Mouse (Mus musculus) intestine, embryonic 14.5 days (tissue): ENCODE measurements around the gene Tubgcp3. TPM values are rescaled to one million over a fixed set of nuclear protein-coding genes. Genes with fewer than 3 reads are reported as not detected.
"Not testable (repeated sequence)": the region's sequence is repeated elsewhere in the genome, so short reads cannot be mapped to it uniquely, and the experiment has no call there.

Experiments
- ATAC-seq: fragments of 200-750 bp; cut with Nextera tagmentation; replicated peaks from 2 replicates; pipeline ENCODE4 v1.8.0; 2017; ENCODE audit warnings: low read depth, moderate number of reproducible peaks, moderate TSS enrichment, moderate library complexity; ENCODE audit not compliant: low FRiP score, low TSS enrichment
- DNase-seq: peaks from one replicate; pipeline ENCODE4 v3.0.0-alpha.2; 2018; ENCODE audit warnings: low spot score
- H3K27ac ChIP-seq: fragments of 300-500 bp; sonication (generic); 2 replicates; pipeline ENCODE4 v1.5.1; 2014; ENCODE audit warnings: low read depth, mild to moderate bottlenecking, control low read depth
- H3K27me3 ChIP-seq: fragments of 300-500 bp; sonication (generic); replicated peaks from 2 replicates; pipeline ENCODE4 v1.6.1; 2014; ENCODE audit warnings: low read length, control low read depth; ENCODE audit not compliant: control insufficient read depth, insufficient read depth
- H3K36me3 ChIP-seq: fragments of 300-500 bp; sonication (generic); 2 replicates; pipeline ENCODE4 v1.6.1; 2014; ENCODE audit warnings: low read length, control low read depth; ENCODE audit not compliant: control insufficient read depth, insufficient read depth
- H3K4me1 ChIP-seq: fragments of 300-500 bp; sonication (generic); replicated peaks from 2 replicates; pipeline ENCODE4 v1.6.1; 2014; ENCODE audit warnings: low read length, control low read depth, mixed read lengths; ENCODE audit not compliant: control insufficient read depth, insufficient read depth
- H3K4me2 ChIP-seq: fragments of 300-500 bp; sonication (generic); 2 replicates; pipeline ENCODE4 v1.6.1; 2014; ENCODE audit warnings: low read length
- H3K4me3 ChIP-seq: fragments of 300-500 bp; sonication (generic); 2 replicates; pipeline ENCODE4 v1.5.1; 2014; ENCODE audit warnings: low read depth, low read length, control low read depth, mixed read lengths
- H3K9ac ChIP-seq: fragments of 300-500 bp; sonication (generic); 2 replicates; pipeline ENCODE4 v1.6.1; 2014; ENCODE audit warnings: mild to moderate bottlenecking, low read length
- H3K9me3 ChIP-seq: fragments of 300-500 bp; sonication (generic); 2 replicates; pipeline ENCODE4 v1.6.1; 2016; ENCODE audit warnings: low read length, control low read depth; ENCODE audit not compliant: control insufficient read depth
- WGBS: fragments of 180-500 bp; shearing (Covaris S2); extraction: QIAGEN DNeasy Blood & Tissue Kit; methylation state at CpG from one replicate; pipeline ENCODE4 v1.1.7; 2014; 5-methylcytosine and 5-hydroxymethylcytosine counted together
- polyA plus RNA-seq: library from polyadenylated mRNA; unstranded; fragments of >200 nt; fragmentation: Nextera tagmentation; extraction: Ambion mirVana; gene quantifications from 2 replicates; pipeline ENCODE4 v1.2.1, GENCODE M21; 2014

Tubgcp3 gene
- polyA plus RNA-seq, 1 experiment from 2014 or later = 49.9 TPM

GRCm38 (mm10) chr8:12677529-12677928, 5.5 kb upstream of the Tubgcp3 start:
- no peaks in the 10 kb centered on the region for H3K36me3 ChIP-seq
- H3K27me3 ChIP-seq = peaks cover 10% of the 10 kb centered on the region; the same call in 1 of the 2 replicates
- H3K27ac ChIP-seq = no peak overlapping the region
- peak; percentile 85 for ATAC-seq
- no peak overlapping the region for H3K9ac ChIP-seq
- H3K9me3 ChIP-seq = no peaks in the 10 kb centered on the region
- peak; percentile 94 for DNase-seq
- H3K4me2 ChIP-seq = no peak overlapping the region
- H3K4me3 ChIP-seq = no peak overlapping the region
- peaks cover 4% of the 10 kb centered on the region; the same call in 1 of the 2 replicates for H3K4me1 ChIP-seq
- 4% methylated on average over 7 of the region's 7 CpGs for WGBS

- H3K4me1 ChIP-seq = peaks cover 16% of the 10 kb centered on the region
- peak overlapping the region; percentile 81 for H3K4me2 ChIP-seq
- peak overlapping the region; percentile 43 for H3K27ac ChIP-seq
- ATAC-seq = peak; percentile 84
- peak overlapping the region; percentile 85 for H3K4me3 ChIP-seq
- peaks cover 6% of the 10 kb centered on the region; the same call in 1 of the 2 replicates for H3K27me3 ChIP-seq
- no peaks in the 10 kb centered on the region for H3K36me3 ChIP-seq
- DNase-seq = no peak
- H3K9ac ChIP-seq = peak overlapping the region; percentile 86
- WGBS = under 1% methylated on average over 33 of the region's 38 CpGs
- H3K9me3 ChIP-seq = no peaks in the 10 kb centered on the region
These were observed 484 bp downstream of the Tubgcp3 start for GRCm38 (mm10) chr8:12671473-12672055.

DNA sequence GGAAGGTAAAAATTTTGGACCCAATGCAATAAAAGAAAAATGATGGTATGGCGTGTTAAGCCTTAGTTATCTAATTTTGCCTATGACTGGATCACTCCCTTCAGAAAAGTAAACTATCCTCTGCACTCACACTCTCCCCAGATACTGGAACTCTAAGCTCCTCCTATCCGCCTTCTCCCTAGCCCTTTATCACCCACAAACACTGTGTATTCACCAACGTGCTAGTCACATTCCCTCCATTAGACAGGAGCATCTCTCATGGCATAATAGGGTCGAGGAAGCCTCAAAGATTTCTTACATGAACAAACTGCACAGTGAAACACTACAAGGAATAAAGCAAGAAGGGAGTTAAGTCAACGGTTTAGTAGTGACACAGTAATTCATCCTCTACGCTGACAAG, 1.1 kb downstream of the Tubgcp3 start:
- Histone ChIP-seq H3K4me3 (peak overlapping the region; percentile 85), H3K27ac (no peak overlapping the region), H3K9ac (peak overlapping the region; percentile 86), H3K9me3 (no peaks in the 10 kb centered on the region), H3K4me2 (peak overlapping the region; percentile 81), H3K36me3 (no peaks in the 10 kb centered on the region), H3K27me3 (peaks cover 6% of the 10 kb centered on the region; the same call in 1 of the 2 replicates), H3K4me1 (peaks cover 16% of the 10 kb centered on the region)
- WGBS = 26% methylated on average over 6 of the region's 6 CpGs
- DNase-seq (no peak), ATAC-seq (no peak)

DNA sequence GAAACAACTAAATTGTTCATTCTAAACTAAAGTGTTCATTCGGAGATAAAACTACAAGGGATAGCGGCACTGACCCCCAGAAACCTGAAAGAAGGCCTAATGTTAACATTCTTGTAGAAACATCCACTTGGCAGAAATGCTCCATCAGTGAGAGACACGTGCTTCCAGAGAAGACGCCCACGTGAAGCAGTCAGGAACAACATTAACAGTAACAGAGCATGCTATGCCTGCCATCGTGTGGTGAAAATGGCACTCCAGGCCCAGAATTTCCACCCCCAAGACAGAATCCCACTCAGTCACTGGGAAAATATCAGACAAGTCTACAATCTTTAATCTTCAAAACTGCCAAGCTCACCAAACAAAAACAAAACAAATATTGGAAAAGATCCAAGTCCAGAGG, 3.2 kb downstream of the Tubgcp3 start:
- 88% methylated on average over 6 of the region's 6 CpGs for WGBS
- H3K9ac ChIP-seq = no peak overlapping the region
- H3K9me3 ChIP-seq = no peaks in the 10 kb centered on the region
- H3K4me1 ChIP-seq = peaks cover 16% of the 10 kb centered on the region
- no peak overlapping the region for H3K27ac ChIP-seq
- H3K4me2 ChIP-seq = no peak overlapping the region
- DNase-seq (no peak), ATAC-seq (no peak)
- no peaks in the 10 kb centered on the region for H3K36me3 ChIP-seq
- H3K27me3 ChIP-seq = peaks cover 6% of the 10 kb centered on the region; the same call in 1 of the 2 replicates
- no peak overlapping the region for H3K4me3 ChIP-seq

DNA sequence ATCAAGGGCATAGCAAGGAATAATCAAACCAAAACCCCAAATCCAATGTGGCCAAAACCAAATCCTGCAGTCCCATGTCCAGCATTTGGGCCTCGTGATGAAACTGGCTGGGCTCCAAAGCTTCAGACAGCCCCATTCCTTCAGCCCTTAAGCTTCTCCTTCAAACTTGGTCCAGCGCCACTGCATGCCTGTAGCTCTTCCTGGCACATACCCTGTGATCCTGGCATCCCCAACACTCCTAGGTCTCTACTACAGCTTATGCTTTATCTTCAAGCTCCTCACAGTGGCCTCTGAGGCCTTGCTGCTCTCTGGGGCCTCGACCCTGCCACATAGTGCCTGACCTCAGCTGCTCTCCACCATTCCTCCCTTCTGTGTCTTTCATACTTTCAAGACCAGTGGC, 5.5 kb downstream of the Tubgcp3 start:
- H3K9ac ChIP-seq, H3K36me3 ChIP-seq, DNase-seq, H3K4me3 ChIP-seq, H3K27me3 ChIP-seq, H3K4me2 ChIP-seq, H3K27ac ChIP-seq, ATAC-seq, H3K4me1 ChIP-seq, H3K9me3 ChIP-seq: not testable (repeated sequence)
- 89% methylated on average over 3 of the region's 3 CpGs for WGBS

DNA sequence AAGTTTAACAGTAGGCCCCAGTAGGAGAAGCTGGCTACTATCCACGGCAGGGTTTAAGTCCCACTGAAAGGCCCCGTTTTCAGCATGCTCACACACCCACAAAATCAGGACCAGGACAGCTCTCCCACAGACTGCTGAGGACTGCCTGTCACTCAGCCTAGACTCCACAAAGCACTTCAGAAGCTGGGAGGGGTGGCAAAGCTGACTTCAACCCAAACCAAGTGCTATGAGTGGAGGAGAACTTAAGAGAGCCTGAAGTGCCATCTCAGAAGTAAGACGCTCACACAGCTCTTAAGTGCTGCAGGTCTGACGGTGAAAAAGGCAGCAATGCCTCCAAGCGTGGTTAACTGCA, 9.0 kb downstream of the Tubgcp3 start:
- no peak for ATAC-seq
- 83% methylated on average over 5 of the region's 5 CpGs for WGBS
- no peak overlapping the region for H3K27ac ChIP-seq

DNA sequence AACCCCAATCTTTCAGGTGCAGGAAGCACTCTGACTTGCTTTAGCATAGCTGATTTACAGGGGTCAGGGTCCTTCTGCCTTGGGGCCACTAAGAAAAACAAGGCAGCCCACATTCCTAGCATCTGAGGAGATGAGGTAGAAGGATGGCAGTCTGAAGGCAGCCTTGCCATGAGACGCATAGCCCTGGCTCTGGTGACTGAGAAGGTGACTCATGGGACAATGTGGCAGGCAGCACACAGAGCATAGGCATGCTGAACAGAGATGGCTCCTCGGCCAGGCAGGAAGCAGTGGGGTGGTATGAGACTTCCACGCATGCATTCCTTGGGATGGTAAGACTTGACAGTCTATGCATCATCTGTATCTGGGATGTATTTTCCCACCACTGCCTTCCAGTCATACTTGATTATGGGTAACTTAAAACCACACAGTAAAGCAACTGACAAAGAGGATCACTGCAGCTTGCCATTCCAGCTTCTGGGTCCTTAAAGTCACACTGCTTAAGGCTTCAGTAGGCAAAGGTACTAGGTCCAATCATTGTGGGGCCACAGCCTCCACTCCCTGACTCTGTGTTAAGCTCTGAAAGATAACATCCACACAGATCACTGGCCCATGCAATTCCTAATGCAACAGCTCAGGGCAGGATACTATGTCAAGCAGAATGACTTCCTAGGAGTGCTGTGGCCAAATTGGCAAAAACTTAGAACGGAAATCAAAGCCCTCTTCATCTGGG, 9.5 kb downstream of the Tubgcp3 start:
- H3K4me2 ChIP-seq = no peak overlapping the region
- ATAC-seq = no peak
- peaks cover 31% of the 10 kb centered on the region for H3K36me3 ChIP-seq
- no peaks in the 10 kb centered on the region for H3K27me3 ChIP-seq
- no peaks in the 10 kb centered on the region for H3K9me3 ChIP-seq
- WGBS = 93% methylated on average over 4 of the region's 4 CpGs
- H3K4me3 ChIP-seq = no peak overlapping the region
- H3K9ac ChIP-seq = no peak overlapping the region
- no peak for DNase-seq
- no peak overlapping the region for H3K27ac ChIP-seq
- H3K4me1 ChIP-seq = no peaks in the 10 kb centered on the region

More for the DNA sequence above, 9.0 kb downstream of the Tubgcp3 start:
- no peak overlapping the region for H3K9ac ChIP-seq
- H3K4me2 ChIP-seq = no peak overlapping the region
- H3K36me3 ChIP-seq = peaks cover 25% of the 10 kb centered on the region
- H3K9me3 ChIP-seq = no peaks in the 10 kb centered on the region
- no peak for DNase-seq
- no peak overlapping the region for H3K4me3 ChIP-seq
- no peaks in the 10 kb centered on the region for H3K27me3 ChIP-seq
- H3K4me1 ChIP-seq = no peaks in the 10 kb centered on the region

DNA sequence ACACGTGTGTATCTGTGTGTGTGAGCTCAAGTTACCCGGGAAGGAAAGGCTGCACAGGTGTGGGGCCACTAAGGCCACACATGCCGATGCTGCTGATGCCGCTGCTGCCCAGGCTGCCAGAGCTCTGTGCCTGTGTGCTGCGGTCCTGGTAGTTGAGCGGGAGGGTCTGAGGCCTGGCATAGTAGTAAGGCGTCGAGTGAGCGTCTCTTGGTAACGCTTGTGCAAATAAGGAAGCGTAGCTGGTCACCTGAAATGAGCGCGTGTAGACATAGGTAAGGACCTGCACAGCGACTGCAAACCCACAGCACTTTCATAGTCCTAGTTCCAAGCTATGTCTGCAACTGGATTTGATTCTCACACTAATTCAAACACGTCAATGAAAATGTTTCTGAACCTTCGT, 14.6 kb downstream of the Tubgcp3 start:
- no peak for DNase-seq
- WGBS = 91% methylated on average over 16 of the region's 16 CpGs
- Histone ChIP-seq H3K9me3 (no peaks in the 10 kb centered on the region), H3K27me3 (no peaks in the 10 kb centered on the region), H3K9ac (no peak overlapping the region), H3K27ac (no peak overlapping the region), H3K36me3 (peaks cover 77% of the 10 kb centered on the region), H3K4me1 (no peaks in the 10 kb centered on the region), H3K4me2 (no peak overlapping the region), H3K4me3 (no peak overlapping the region)
- no peak for ATAC-seq

- WGBS = 56% methylated on average over 4 of the region's 4 CpGs
- no peak overlapping the region for H3K9ac ChIP-seq
These were observed 20.8 kb downstream of the Tubgcp3 start for GRCm38 (mm10) chr8:12651246-12651645.

More at GRCm38 (mm10) chr8:12651246-12651645, 20.8 kb downstream of the Tubgcp3 start:
- Histone ChIP-seq H3K4me3 (no peak overlapping the region), H3K27me3 (no peaks in the 10 kb centered on the region), H3K4me1 (no peaks in the 10 kb centered on the region), H3K36me3 (peaks cover 90% of the 10 kb centered on the region), H3K9me3 (no peaks in the 10 kb centered on the region), H3K4me2 (no peak overlapping the region), H3K27ac (no peak overlapping the region)
- no peak for DNase-seq
- ATAC-seq = no peak
